Mouse (Mus musculus) spleen, postnatal 4 days (tissue): ENCODE data around the gene Sgtb.
A peak's percentile ranks its signal among the peaks of the same experiment; 100 is the strongest.

Source experiments
- DNase-seq, 2 experiments: peaks; one replicate each; pipeline ENCODE4 v3.0.0; 2022; ENCODE audit warnings: low spot score in 2 of 2

Sgtb gene

DNA sequence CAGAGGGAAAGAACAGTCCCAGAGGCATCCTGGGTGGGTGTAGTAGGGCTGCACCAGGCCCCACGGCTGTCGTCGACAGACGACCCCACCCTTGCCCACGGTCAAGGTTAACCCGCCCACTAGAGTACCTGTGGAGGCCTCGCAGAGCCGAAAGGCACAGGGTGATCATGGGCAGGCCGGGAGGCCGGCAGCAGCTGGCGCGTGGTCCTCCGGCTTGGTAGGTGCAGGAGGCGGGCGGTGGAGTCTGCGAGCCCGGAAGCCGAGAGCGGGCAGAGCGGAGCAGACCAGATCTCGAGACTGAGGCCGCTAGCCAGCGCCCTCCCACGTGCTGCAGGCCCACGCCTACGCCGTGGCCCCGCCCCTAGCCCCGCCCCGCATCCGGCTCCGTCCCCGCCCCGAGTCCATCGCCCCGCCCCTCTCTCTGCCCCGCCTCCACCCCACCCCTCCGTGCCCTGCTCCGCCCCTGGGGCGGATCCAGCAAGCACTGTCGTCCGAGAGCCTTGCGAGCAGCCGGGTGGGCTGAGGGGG, at the start of gene Sgtb, which contains the start of gene Nln:
Gene Sgtb (plus strand): TSS at position 454 of the 528 bp plus-strand sequence.
Gene Nln (minus strand): TSS at position 327 of the 528 bp plus-strand sequence.
- DNase-seq, result peak; percentile 78 to 92

DNA sequence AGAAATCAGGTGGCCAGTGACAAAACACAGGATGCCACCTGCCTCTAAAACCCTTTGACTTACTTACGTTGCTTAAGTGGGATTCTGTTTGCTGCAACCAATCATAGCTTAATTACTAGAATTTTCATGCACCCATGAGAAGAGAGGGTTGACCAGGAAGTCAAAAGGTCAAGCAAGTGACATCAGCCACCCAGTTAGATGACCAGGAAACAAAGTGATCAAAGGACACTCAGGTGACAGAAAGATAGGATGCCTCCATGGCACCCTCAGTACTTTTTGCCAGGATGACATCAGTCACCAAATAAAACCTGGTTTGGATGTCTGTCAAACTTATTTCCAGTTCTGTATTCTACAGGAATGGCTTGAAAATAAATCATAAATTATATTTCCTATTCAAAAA, 49.3 kb upstream of the Sgtb start:
- no peak for DNase-seq

DNA sequence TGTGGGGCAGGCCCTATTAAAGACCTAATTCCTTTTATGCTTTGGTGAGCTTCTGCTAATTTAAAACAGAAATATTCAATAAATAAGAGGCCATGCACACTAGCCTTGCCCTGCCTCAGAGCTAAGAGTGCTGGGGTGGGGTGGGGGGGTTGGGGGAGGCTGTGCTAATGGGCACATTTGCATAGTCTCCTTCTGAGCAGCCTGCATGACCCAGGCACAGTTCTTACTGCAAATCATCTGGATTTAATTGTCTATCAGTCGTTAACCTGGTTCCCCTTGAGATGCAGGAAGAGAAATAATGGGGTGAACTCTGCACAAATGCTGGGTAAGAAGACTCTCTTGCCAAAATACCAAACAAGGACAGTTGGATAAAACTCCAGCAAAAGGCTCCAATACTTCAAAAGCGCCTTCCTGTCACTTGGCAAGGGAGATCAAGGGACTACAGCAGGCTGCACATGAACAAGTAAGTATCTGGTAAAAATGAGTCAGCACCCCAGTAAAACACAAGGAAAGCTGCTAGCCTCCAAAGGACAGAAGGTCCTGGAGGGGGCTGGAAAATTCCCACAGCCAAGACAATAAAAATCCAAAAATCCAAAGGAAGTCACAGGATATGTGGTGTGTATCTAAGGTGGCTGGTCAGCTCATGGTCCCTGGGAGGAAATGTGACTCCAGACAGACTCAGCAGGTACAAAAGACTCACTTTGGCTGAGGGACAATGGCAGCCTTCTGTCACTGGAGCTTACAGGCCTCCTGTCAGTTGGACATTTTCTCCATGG, 47.4 kb upstream of the Sgtb start:
- no peak for DNase-seq

DNA sequence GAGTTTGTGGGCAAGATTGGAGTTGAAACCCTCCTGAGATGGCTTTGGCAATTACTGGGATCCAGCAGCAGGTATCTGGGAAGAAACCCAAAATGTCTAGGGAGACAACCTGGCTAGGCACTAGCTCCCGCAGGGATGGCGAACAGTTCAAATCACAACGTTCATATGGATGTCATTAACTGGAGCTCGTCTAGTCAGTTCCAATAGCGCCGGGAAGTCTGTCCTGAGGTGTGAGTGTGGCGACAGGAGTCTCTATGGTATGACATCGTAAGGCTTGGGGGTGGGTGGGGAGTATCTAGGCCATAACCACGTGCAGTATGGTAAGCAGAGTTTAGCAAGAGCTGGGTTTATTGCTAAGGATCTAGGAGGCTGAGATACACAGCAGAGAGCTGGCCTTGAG, 46.5 kb upstream of the Sgtb start:
- DNase-seq, result no peak

DNA sequence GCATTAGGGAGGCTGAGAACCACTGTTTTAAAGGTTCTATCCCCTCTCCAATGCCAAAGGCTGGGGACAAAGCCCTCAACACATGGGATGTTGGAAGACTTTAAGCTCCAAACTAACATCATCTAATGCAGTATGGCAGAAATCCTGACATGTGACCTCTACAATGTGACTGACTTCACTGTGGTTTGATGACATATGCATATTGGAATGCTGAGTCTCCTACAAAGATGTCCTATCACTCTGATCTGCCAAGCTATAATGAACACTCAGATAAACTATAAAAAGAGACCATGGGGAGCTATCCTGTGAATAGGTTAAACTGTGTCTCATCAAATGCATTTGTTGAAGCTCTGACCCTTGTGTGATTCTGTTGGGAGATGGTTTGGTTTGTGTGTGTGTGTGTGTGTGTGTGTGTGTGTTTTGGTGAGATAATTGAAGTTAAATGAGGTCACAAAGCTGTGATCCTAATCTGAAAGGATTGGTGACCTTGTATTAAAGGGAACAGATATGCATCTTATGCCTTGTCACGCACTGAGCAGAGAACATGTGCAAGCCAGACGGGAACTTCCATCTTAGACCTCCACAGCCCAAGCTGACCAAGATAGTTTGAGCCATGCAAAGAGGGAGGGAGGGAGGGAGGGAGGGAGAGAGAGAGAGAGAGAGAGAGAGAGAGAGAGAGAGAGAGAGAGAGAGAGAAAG, 43.7 kb upstream of the Sgtb start:
- no peak for DNase-seq

DNA sequence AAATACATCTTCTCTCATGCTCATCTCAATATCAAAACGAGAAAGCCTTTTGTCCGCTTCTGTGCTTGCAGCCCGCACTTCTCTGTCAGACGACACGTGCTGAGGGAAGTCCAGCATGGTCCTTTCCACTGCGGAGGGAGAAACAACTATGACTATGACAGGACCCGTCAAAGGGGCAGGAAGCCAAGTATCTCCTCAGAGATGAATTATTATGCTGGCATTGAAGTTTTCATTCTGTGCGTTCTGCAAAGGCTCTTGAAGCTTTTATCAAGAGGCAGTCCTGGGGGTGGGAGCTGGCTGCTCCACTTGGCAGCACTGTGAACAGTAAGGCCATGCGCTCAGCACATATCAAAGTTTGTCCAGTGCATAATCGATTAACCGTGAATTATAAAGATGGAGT, 40.3 kb upstream of the Sgtb start:
- no peak for DNase-seq

DNA sequence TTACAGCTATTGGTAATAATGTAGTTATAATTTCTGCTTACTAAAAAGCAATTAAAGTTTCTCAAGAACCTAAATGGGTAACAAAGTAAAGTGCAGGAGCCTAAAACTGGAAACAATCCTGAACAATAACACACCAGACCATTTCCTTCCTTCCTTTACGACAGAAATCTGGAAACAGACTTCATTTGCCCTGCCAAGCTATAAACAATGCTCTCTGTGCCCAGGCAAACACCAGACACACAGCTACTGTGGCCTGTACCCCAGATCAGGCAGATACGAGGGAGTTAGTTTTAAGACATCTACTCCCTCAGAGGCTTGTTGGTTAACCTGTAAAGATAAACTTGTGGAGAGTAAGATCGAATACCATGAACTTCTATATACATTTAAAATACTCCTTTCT, 38.8 kb upstream of the Sgtb start:
- no peak for DNase-seq

DNA sequence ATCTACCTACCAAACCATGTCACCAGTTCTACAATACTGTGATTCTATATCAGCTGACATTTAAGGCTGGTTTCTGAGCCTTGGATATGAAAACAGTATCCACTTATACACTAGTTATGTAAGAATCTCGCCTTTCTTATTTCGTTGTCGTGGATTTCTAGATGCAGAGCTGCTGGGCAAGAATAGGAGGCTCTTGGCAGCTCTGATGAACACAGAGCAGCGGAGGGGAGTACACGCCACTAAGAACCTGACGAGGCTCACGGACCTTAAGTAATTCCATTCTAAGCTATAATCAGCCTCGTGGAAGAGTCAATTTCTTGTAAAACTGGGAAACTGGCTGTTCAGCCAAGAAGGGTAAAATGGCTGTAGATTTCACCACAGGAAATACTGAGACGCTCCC, 37.2 kb upstream of the Sgtb start:
- no peak for DNase-seq

DNA sequence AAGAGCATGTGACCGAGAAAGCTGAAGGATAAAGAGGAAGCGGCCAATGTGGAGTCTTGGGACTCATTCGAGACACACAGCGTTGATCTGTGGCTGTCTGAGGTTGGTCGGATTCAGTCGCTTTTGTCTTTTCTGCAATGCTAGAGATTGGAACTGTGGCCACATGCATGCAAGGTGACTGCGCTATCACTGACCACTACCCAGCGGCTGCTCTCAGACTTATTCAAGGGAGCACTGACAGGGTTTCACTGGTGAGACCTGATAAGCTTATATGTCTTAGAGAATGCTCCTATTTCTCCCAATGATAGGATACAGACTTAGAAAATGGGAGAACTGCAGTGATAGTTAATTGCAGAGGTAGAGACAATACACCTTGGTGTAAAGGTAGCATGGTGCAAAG, 35.3 kb upstream of the Sgtb start:
- DNase-seq, result no peak

DNA sequence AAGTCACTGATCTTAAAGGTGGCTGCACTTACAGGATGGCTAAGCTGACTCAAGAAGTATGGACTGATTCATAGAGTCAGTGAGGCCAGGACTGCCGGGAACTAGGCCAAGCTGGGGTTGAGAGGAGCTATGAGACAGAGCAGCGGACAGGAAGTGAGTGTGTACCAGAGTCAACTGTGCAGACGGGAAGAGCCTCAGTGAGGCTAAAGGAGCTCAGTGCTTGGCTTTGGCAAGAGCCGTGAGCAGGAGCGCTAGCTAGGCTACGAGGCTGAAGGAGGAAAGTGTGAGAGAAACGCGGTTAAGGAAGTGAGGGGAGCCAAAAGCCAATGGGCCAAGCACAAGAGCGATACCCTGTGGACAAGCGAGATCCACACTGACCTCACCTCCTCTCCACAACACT, 34.8 kb upstream of the Sgtb start:
- DNase-seq, result no peak

DNA sequence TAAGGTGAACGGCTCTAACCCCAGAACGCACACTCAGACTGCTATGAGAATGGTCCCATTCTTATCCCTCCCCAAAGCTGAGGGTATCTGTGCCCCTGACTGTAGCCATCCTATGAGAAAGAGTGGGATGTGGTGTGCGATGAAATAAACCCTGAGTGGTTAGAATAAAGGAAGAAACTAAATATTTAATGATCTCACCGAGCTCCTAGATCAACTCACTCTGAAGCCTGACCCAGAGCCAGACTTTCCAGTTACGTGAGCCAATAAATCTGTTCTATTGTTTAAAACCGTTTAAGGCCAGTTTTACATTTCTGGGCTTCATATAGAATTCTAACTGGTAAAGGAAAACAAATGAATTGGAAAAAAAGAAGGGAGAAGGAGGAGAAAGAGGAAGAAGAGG, 32.5 kb upstream of the Sgtb start:
- DNase-seq, result no peak

DNA sequence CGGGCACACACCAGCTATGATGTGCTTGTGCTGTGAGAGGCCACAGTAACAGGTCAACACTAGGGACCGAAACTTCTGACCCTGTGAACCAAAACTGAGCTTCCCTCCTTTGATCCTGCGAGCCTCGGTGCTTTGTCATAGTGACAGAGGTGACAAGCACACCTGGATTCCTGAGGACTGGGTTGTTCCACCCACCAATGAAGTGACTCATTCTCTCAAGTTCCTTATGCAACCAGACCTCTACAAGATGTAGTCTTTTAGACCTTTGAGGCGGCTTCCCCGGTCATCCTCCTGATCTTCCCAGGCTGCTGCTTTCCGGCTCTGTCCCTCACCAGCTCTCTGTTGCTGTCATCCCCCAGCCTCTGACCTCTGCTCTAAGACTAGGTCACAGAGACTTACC, 27.0 kb upstream of the Sgtb start:
- DNase-seq, result no peak

DNA sequence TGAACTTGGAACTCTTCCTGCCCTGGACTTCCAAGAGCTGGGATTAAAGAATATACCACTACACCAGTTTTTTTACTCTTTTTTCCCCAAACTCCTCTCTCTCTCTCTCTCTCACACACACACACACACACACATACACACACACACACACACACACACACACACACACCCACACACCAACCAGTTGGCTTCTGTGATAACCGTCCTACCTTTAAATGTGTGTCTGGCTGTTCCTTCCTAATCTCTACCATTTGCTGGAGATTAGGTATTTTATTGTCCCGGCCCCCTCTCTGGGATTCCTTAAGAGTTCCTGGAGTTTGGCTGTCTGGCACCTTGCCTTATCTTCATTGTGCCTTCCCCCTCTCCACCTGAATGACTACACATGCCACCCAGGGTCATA, 24.9 kb upstream of the Sgtb start:
- DNase-seq, result no peak

DNA sequence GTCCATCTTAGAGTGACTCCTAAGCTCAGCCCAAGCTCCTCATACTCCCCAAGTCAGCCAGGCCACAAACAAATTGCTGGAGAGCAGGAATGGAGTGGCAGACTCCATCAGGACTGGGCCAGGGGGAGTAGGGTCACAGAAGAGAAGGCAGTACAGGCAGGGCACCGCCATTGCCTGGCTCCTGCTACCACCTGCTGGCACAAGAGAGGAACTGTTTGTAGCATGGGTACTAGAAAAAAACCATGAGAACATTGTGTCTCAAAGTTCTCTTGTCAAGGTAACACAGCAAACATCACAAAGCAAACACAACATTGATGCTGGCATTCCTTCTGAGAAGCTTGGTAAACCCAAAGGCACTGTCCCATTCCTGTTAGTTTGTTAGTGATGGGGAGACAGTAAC, 20.2 kb upstream of the Sgtb start:
- DNase-seq, result peak; percentile 21 to 69

DNA sequence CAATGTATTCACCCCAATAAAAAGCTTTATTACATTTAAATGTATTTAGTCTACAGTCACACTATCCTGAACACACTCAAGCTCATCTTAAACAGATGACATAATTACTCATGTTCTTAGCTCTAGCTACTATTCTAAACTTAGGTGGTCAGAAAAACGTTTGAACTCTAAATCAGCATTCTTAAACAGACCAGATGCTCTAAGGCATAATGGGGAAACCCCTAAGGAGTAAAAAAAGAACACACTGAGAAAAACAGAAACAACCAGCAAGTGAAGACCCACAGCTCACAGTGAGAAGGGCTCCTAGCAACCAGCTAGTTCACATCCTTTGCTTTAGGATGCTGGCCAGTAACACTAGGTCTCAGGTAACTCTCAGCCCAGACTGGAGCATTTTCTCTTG, 17.8 kb upstream of the Sgtb start:
- no peak for DNase-seq

DNA sequence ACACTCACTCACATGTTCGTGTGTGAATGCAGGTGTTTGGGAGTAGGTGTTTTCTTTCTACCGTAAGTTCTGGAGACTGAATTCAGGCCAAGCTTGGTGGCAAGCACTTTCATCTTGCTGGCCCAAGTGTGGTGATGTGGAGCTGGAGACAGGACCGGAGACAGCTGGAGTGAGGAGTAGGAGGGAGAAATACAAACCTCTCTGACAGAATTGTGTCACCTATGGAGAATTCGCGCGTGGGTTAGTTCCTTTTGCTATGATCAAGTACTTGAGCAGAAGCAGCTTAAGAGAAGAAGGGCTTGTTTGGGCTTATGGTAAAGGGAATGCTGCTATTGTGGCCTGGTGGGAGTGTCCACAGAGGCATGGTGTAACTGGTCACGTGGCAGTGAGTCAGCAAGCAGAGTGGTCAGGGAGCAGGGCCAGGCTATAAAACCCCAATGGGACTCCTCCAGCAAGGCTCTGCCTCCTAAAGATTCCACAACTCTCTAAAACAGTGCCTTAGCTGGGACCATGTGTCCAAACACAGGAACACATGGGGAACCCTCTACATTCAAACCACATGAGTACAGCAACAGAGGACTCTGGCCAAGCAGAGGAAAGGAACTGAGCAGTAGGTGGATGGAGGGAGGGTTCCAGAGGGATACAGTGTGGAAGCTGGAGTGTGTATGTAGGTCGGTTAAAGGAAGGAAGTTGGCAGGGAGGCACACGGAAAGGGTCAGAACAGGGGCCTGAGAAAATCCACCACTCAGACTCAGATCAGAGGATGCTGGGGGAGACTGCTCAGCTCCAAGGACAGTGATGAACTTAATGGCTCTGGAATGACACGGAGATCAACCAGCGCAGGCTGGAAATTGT, 14.8 kb upstream of the Sgtb start:
- DNase-seq, result no peak

DNA sequence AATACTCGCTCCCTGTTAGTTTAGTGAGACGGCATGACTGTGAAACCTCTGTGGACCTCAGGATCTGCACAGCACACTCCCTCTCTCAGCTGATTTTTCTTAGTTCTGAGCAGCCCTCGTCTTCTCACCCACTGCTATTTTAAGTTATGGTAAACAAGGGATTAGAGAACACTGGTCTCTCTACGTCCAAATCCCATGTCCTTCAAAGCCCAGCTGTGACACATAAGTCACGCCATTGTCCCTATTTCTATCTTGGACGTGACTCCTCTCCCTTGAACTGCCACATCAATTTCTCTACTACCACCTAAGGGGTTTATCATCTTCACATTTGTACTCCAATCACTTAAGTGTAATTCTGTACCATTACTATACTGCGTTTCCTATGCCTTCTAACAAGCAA, 13.6 kb upstream of the Sgtb start:
- DNase-seq, result no peak

DNA sequence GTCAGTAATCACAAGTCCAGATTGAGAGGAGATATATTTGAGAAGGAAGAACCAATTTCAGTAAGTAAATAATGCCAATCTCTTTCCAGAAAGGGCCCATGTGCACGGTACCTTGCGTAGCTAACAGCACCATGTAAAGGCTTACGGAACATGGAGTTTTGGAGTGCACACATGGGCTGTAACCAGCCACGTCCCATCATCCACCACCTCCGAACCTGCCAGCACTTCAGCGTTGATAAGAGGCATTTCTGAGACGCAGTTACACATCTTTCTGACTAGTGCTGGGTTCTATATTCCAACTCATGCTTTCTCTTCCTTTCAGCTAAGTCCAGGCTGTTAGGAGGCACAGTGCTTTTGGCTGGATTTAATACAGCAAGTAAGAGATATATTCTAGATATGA, 12.4 kb upstream of the Sgtb start:
- no peak for DNase-seq

DNA sequence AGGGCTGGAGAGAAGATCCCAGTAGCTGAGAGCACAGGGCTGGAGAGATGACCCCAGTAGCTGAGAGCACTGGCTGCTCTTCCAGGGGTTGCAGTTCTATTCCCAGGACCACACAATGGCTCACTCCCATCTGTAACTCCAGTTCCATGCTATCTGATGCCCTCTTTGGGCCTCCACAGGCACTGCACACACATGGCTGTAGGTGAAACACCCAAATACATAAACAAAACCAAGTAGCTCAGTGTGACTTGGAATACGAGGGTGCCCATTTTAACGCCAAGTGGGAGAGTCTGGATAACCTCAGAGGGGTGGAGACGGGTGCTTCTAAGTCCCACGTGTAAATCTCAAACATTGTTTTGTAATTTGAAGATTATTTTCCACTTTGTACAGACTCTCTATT, 9.1 kb upstream of the Sgtb start:
- DNase-seq, result no peak

DNA sequence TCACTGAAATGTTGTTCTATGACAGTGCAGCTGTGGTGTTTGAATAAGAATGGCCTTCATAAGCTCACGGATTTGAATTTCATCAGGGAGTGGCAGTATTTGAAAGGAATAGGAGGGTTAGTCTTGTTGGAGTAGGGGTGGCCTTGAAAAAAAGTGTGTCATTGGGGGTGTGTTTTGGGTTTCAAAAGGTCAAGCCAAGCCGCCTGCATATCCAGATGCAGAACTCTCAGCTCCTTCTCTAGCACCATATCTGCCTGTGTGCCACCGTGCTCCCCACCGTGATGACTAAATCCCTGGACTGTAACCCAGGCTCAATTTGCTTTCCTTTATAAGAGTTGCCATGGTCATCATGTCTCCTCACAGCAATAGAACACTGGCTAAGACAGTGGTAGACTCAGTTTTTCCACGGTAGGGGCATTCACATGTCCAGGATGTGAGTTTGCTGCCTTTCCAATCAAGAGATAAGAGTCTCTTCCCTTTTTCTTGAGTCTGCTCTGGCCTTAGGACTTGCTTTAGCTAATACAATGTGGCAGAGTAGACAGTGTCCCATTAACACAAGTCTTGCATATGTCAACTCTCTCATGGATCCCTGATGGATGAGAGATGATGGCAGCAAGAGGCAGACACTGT, 7.8 kb upstream of the Sgtb start:
- no peak for DNase-seq

DNA sequence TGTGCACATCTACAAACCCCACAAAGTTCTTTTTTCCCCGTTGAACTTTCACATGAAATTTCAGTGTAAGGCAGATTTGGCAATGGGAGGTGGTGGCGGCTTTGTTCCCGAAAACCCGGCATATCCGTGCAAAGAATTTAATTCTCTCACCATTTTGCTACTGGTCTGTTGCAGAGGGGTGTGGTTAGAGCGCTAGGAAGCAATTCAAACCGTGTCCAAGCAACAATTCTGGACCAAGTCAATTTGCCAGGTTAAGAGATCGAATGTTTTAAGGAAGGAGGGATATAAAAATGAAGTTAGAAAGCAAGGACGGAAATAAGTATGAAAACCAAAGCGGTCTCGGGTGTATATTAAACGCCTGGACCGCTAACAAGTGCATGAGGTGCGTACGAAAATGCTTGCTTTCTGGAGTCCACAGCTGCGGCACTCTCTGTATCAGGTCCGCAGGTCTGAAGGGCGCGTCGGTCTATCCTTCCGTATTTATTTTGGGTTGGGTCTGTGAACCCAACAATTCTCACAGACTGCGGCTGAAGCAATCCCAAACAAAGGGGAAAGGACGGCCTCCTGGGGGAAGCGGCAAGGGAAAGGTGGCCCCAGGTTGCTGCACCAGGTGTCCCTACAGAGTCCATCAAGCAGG, 772 bp upstream of the Sgtb start:
- DNase-seq, result no peak
